Comparison of ENCODE assay signal across 8 mouse cellular contexts in genomic region chr3:53463046-53463764, GRCm38 (mm10). TPM values are rescaled to one million over a fixed set of nuclear protein-coding genes. Genes with fewer than 3 reads are reported as not detected.
A peak's percentile ranks its signal among the peaks of the same experiment; 100 is the strongest.
DNase-seq lines count a peak whose midpoint lies in the region; ATAC-seq and TF ChIP-seq lines count a peak whose summit lies in the region.

TSS of gene Nhlrc3 (minus strand) at chr3:53463332.
TSS of gene Proser1 (plus strand) at chr3:53463666.

- peak within 1 kb of the TSS; percentile 78 for H3K4me3 ChIP-seq in ES-Bruce4 (ENCODE audit: low read depth, low read length)
- peak within 1 kb of the TSS; percentile 88 for H3K4me3 ChIP-seq in forebrain, embryonic 13.5 days
- peak within 1 kb of the TSS; percentile 60 for H3K4me3 ChIP-seq in neural tube, embryonic 15.5 days (replicated peaks)

- WGBS in forebrain, embryonic 13.5 days, result under 1% methylated on average over 52 of the region's 52 CpGs
- under 1% methylated on average over 52 of the region's 52 CpGs for WGBS in neural tube, embryonic 15.5 days

- peak within 1 kb of the TSS; percentile 99 for H3K9ac ChIP-seq in ES-Bruce4 (ENCODE audit: low read depth, poor library complexity, severe bottlenecking)
- peak within 1 kb of the TSS; percentile 91 for H3K9ac ChIP-seq in forebrain, embryonic 13.5 days
- H3K9ac ChIP-seq in neural tube, embryonic 15.5 days (replicated peaks), result peak within 1 kb of the TSS; percentile 84

- no peak for TF ChIP-seq EP300 in ES-Bruce4 (IDR thresholded peaks at IDR 0.05; ENCODE audit: insufficient read depth, low read depth, low read length)

- H3K27me3 ChIP-seq in ES-Bruce4 (ENCODE audit: control insufficient read depth, insufficient read depth, low read length, poor library complexity, severe bottlenecking), result no peaks in the 10 kb centered on the region
- no peaks in the 10 kb centered on the region for H3K27me3 ChIP-seq in forebrain, embryonic 13.5 days
- H3K27me3 ChIP-seq in neural tube, embryonic 15.5 days (replicated peaks), result no peaks in the 10 kb centered on the region

- TF ChIP-seq POLR2A in ES-Bruce4 (IDR thresholded peaks at IDR 0.05; ENCODE audit: insufficient read depth, low read length), result no peak

- H3K36me3 ChIP-seq in ES-Bruce4 (ENCODE audit: control insufficient read depth, insufficient read depth, low read length, poor library complexity, severe bottlenecking), result peaks cover 13% of the 10 kb centered on the region
- H3K36me3 ChIP-seq in forebrain, embryonic 13.5 days (ENCODE audit: poor library complexity, severe bottlenecking), result peaks cover 27% of the 10 kb centered on the region; the same call in 1 of the 2 replicates
- H3K36me3 ChIP-seq in neural tube, embryonic 15.5 days, result peaks cover 21% of the 10 kb centered on the region

- peak within 1 kb of the TSS; percentile 78 for H3K27ac ChIP-seq in ES-Bruce4 (ENCODE audit: insufficient read depth, low read length)
- peak within 1 kb of the TSS; percentile 91 for H3K27ac ChIP-seq in forebrain, embryonic 13.5 days
- peak within 1 kb of the TSS; percentile 93 for H3K27ac ChIP-seq in neural tube, embryonic 15.5 days (replicated peaks)

- peak; percentile 94 for ATAC-seq in cerebellum, adult (ENCODE audit: insufficient number of reproducible peaks, low FRiP score, low TSS enrichment)
- peak; percentile 99 for ATAC-seq in forebrain, embryonic 13.5 days
- peak; percentile 98 for ATAC-seq in neural tube, embryonic 15.5 days (ENCODE audit: low FRiP score)

- H3K4me1 ChIP-seq in ES-Bruce4 (ENCODE audit: control insufficient read depth, insufficient read depth, low read length), result peaks cover 2% of the 10 kb centered on the region
- peaks cover 47% of the 10 kb centered on the region for H3K4me1 ChIP-seq in forebrain, embryonic 13.5 days
- peaks cover 55% of the 10 kb centered on the region for H3K4me1 ChIP-seq in neural tube, embryonic 15.5 days

- H3K4me2 ChIP-seq in forebrain, embryonic 13.5 days, result peak within 1 kb of the TSS; percentile 83
- H3K4me2 ChIP-seq in neural tube, embryonic 15.5 days, result peak within 1 kb of the TSS; percentile 88

- no peak for TF ChIP-seq CTCF in ES-Bruce4 (IDR thresholded peaks at IDR 0.05; ENCODE audit: low read depth, low read length)

- intact Hi-C loops in heart, postnatal 14 days (cut with DNase I), result loop anchor here (5.0 kb wide), 1 partner anchor 399 kb away; the partner anchor contains the start of gene Ufm1

- peak; percentile 95 to 97 for DNase-seq in heart, postnatal 14 days
- peak; percentile 97 for DNase-seq in layer of hippocampus, adult 11-12 months (ENCODE audit: low spot score)
- DNase-seq in lung, adult 18-20 months, result peak; percentile 96 to 97
- DNase-seq in testis, postnatal 14 days (ENCODE audit: low spot score), result peak; percentile 96

- no peaks in the 10 kb centered on the region for H3K9me3 ChIP-seq in ES-Bruce4 (replicated peaks; ENCODE audit: control insufficient read depth, insufficient read depth, low read length, poor library complexity, severe bottlenecking)
- no peaks in the 10 kb centered on the region for H3K9me3 ChIP-seq in forebrain, embryonic 13.5 days (replicated peaks)
- H3K9me3 ChIP-seq in neural tube, embryonic 15.5 days (replicated peaks), result no peaks in the 10 kb centered on the region

RNA-seq across cellular contexts. Expression of gene Nhlrc3, which starts in this region (rescaled TPM):
- 18.2 and 21.6 TPM in 2 replicates for polyA plus RNA-seq in ES-Bruce4 (2011; ENCODE audit: insufficient read depth, insufficient read length, low read depth, missing spikeins)
- polyA plus RNA-seq in forebrain, embryonic 13.5 days (2015; fragmentation: Nextera tagmentation; extraction: Ambion mirVana), result 7.2 and 9.7 TPM in 2 replicates
- 1 to 10 TPM; 5.7 to 6.9 TPM for total RNA-seq in heart, postnatal 14 days (2021)
- polyA plus RNA-seq in neural tube, embryonic 15.5 days (2015; fragmentation: Nextera tagmentation; extraction: Ambion mirVana), result 7.0 and 8.9 TPM in 2 replicates

RNA-seq across cellular contexts. Expression of gene Proser1, which starts in this region (rescaled TPM):
- polyA plus RNA-seq in ES-Bruce4 (2011; ENCODE audit: insufficient read depth, insufficient read length, low read depth, missing spikeins), result 31.3 and 34.2 TPM in 2 replicates
- 28.8 and 32.9 TPM in 2 replicates for polyA plus RNA-seq in forebrain, embryonic 13.5 days (2015; fragmentation: Nextera tagmentation; extraction: Ambion mirVana)
- 10 to 100 TPM; 10.9 to 12.0 TPM for total RNA-seq in heart, postnatal 14 days (2021)
- 16.6 and 19.1 TPM in 2 replicates for polyA plus RNA-seq in neural tube, embryonic 15.5 days (2015; fragmentation: Nextera tagmentation; extraction: Ambion mirVana)

Comparison
In these comparisons a context has a peak if more than half of its experiments do, and no peak if none do; other contexts are left out.
1. Peak in every context shown above with its lines: DNase-seq, ATAC-seq, H3K4me3 ChIP-seq and H3K27ac ChIP-seq.